Mouse (Mus musculus) hindbrain, embryonic 15.5 days (tissue): ENCODE measurements around the gene Foxn3. TPM values are rescaled to one million over a fixed set of nuclear protein-coding genes. Genes with fewer than 3 reads are reported as not detected.

Source experiments
- ATAC-seq: fragments of 200-750 bp; cut with Nextera tagmentation; 2 replicates; pipeline ENCODE4 v1.8.0; 2017; ENCODE audit warnings: low read depth, moderate number of reproducible peaks, moderate TSS enrichment; ENCODE audit not compliant: low FRiP score
- H3K27ac ChIP-seq: fragments of 300-500 bp; sonication (generic); replicated peaks from 2 replicates; pipeline ENCODE4 v1.5.1; 2015; ENCODE audit warnings: mild to moderate bottlenecking, inconsistent platforms
- H3K27me3 ChIP-seq: fragments of 300-500 bp; sonication (generic); 2 replicates; pipeline ENCODE4 v1.6.1; 2015; ENCODE audit warnings: control low read depth, inconsistent platforms
- H3K36me3 ChIP-seq: fragments of 300-500 bp; sonication (generic); 2 replicates; pipeline ENCODE4 v1.6.1; 2015; ENCODE audit warnings: control low read depth, inconsistent platforms
- H3K4me1 ChIP-seq: fragments of 300-500 bp; sonication (generic); replicated peaks from 2 replicates; pipeline ENCODE4 v1.6.1; 2015; ENCODE audit warnings: control low read depth, inconsistent platforms
- H3K4me2 ChIP-seq: fragments of 300-500 bp; sonication (generic); 2 replicates; pipeline ENCODE4 v1.6.1; 2015; ENCODE audit warnings: moderate library complexity, mild to moderate bottlenecking, inconsistent platforms
- H3K4me3 ChIP-seq: fragments of 300-500 bp; sonication (generic); 2 replicates; pipeline ENCODE4 v1.5.1; 2015; ENCODE audit warnings: mild to moderate bottlenecking, inconsistent platforms
- H3K9ac ChIP-seq: fragments of 300-500 bp; sonication (generic); 2 replicates; pipeline ENCODE4 v1.6.1; 2015; ENCODE audit warnings: inconsistent platforms
- H3K9me3 ChIP-seq: fragments of 300-500 bp; sonication (generic); 2 replicates; pipeline ENCODE4 v1.6.1; 2016; ENCODE audit warnings: control low read depth, inconsistent platforms
- WGBS: fragments of 180-500 bp; shearing (Covaris S2); methylation state at CpG from one replicate; pipeline ENCODE4 v1.1.7; 2015; 5-methylcytosine and 5-hydroxymethylcytosine counted together
- polyA plus RNA-seq: library from polyadenylated mRNA; unstranded; fragments of >200 nt; fragmentation: Nextera tagmentation; extraction: Ambion mirVana; gene quantifications from 2 replicates; pipeline ENCODE4 v1.2.1, GENCODE M21; 2015

The Foxn3 gene
- polyA plus RNA-seq, 1 experiment from 2014 or later, result 78.1 TPM

- H3K9me3 ChIP-seq, result no peaks in the 10 kb centered on the region
- no peak overlapping the region for H3K4me2 ChIP-seq
- H3K27me3 ChIP-seq, result no peaks in the 10 kb centered on the region
- H3K27ac ChIP-seq, result no peak overlapping the region
- H3K36me3 ChIP-seq, result no peaks in the 10 kb centered on the region
- H3K9ac ChIP-seq, result no peak overlapping the region
- 85% methylated on average over 9 of the region's 9 CpGs for WGBS
- no peak overlapping the region for H3K4me3 ChIP-seq
- ATAC-seq, result no peak
- peaks cover 20% of the 10 kb centered on the region for H3K4me1 ChIP-seq
These were observed 213.8 kb downstream of the Foxn3 start for GRCm38 (mm10) chr12:99349650-99349997.

GRCm38 (mm10) chr12:99348940-99349649 lies 214.3 kb downstream of the Foxn3 start:
- H3K9ac ChIP-seq, result no peak overlapping the region
- no peaks in the 10 kb centered on the region for H3K36me3 ChIP-seq
- peaks cover 24% of the 10 kb centered on the region for H3K4me1 ChIP-seq
- H3K4me2 ChIP-seq, result no peak overlapping the region
- WGBS, result 64% methylated on average over 10 of the region's 10 CpGs
- H3K27me3 ChIP-seq, result no peaks in the 10 kb centered on the region
- H3K9me3 ChIP-seq, result no peaks in the 10 kb centered on the region
- H3K27ac ChIP-seq, result no peak overlapping the region
- H3K4me3 ChIP-seq, result no peak overlapping the region
- ATAC-seq, result no peak

DNA sequence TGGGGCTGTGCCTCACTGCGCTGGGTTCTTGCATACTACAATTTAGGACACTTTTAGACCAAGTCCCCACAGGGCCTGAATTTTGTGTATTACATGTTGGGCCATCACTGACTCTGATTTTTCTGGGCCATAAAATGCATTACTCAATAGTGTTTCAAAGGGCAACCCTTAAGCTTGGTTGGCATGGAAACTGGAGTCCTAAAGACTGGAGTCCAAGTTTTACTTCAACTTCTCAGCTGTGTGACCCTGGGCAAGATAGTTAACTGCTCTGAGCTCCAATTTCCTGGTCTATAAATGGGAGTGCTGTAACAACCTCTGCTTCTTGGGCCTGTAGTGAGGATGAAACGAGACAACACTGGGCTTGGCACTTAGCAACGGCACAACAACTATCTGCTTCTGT lies 215.9 kb downstream of the Foxn3 start:
- Histone ChIP-seq H3K9me3 (no peaks in the 10 kb centered on the region), H3K36me3 (no peaks in the 10 kb centered on the region), H3K4me1 (peaks cover 21% of the 10 kb centered on the region), H3K27ac (no peak overlapping the region), H3K4me3 (no peak overlapping the region), H3K9ac (no peak overlapping the region), H3K4me2 (no peak overlapping the region), H3K27me3 (no peaks in the 10 kb centered on the region)
- no peak for ATAC-seq
- 60% methylated on average over 3 of the region's 3 CpGs for WGBS

DNA sequence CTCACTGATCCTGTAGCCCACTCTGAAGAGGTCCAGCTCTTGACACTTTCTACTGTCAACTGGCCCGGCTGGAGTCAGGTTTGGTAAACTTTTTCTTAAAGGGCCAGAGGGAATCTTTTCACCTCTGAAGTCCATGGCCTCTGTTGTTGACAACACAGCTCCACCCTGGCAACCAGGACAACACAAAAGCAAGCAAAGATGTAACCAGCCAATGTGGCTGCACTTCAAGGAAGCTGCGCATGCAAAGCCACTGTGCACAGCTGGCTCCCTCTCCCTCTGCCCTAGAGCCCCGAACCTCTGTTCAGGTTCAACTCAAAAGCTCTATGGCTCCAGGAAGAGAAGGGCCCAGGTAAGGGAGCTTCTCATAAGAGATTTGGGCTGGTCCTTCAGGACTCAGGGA lies 216.4 kb downstream of the Foxn3 start:
- Histone ChIP-seq H3K27ac (no peak overlapping the region), H3K36me3 (no peaks in the 10 kb centered on the region), H3K9me3 (no peaks in the 10 kb centered on the region), H3K9ac (no peak overlapping the region), H3K27me3 (no peaks in the 10 kb centered on the region), H3K4me2 (no peak overlapping the region), H3K4me3 (no peak overlapping the region), H3K4me1 (peaks cover 26% of the 10 kb centered on the region)
- ATAC-seq, result no peak
- WGBS, result 65% methylated on average over 3 of the region's 3 CpGs

DNA sequence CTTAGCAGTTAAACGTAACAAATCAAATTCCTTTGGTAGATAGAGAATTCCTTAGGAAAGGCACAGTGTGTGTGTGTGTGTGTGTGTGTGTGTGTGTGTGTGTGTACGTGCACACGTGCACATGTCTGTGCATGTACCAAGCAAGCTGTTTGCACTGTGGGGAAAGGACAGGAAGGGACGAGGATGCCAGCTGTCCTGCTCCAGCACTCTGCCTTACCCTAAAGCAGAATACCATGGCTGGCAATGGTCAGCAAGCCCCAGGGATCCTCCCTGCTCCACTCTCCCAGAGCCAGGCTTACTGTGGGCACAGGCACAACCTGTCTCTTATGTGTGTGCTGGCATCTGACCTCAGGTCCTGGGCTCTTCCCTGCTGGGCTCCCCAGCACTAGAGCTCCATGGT lies 218.1 kb downstream of the Foxn3 start:
- 61% methylated on average over 4 of the region's 4 CpGs for WGBS
- Histone ChIP-seq H3K36me3 (no peaks in the 10 kb centered on the region), H3K9me3 (no peaks in the 10 kb centered on the region), H3K4me1 (peaks cover 43% of the 10 kb centered on the region), H3K9ac (no peak overlapping the region), H3K4me3 (no peak overlapping the region), H3K27me3 (no peaks in the 10 kb centered on the region), H3K27ac (no peak overlapping the region), H3K4me2 (no peak overlapping the region)
- no peak for ATAC-seq

DNA sequence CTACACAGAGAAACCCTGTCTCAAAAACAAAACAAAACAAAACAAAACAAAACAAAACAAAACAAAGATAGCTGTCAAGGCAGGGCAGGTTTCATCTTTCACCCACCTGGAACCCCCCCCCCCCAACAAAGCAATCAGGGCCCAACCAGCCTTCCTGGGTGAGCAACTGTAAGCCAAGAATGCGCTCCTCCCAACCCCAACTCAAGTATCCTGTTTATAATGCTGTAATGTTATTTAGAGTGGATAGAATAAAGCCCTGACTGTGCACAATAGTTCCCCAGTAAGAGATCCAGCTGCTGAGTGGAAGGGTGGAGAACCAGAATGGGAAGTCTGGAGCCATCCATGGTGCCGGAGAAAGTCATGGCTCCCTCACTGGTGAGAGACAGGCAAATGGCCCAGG lies 220.0 kb downstream of the Foxn3 start:
- H3K9ac ChIP-seq, result no peak overlapping the region
- H3K9me3 ChIP-seq, result no peaks in the 10 kb centered on the region
- no peak overlapping the region for H3K4me3 ChIP-seq
- H3K36me3 ChIP-seq, result no peaks in the 10 kb centered on the region
- H3K4me2 ChIP-seq, result no peak overlapping the region
- no peak overlapping the region for H3K27ac ChIP-seq
- peaks cover 51% of the 10 kb centered on the region for H3K4me1 ChIP-seq
- ATAC-seq, result no peak
- no peaks in the 10 kb centered on the region for H3K27me3 ChIP-seq
- 98% methylated on average over 2 of the region's 2 CpGs for WGBS

DNA sequence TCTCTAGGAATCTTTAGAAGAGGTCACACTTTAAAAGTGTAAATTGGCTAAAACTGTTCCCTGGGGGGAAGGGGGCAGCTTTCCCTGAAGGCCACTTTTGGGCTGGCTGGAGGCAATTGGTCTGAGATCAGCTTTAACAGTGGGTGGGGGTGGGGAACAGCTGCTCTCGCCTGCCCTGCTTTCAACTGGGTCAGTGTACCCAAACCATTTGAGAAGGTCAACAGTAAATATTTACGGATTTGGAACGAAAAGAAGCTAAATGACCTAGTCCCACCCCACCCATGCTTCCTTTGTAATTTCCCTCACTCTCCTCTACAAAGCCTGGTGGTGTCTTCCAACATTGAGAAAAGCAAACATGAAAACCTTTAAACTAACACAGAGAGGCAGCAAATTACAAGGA lies 221.2 kb downstream of the Foxn3 start:
- Histone ChIP-seq H3K9ac (no peak overlapping the region), H3K27me3 (no peaks in the 10 kb centered on the region), H3K4me1 (peaks cover 55% of the 10 kb centered on the region), H3K4me2 (no peak overlapping the region), H3K36me3 (no peaks in the 10 kb centered on the region), H3K27ac (0 out of 2 replicates have a peak overlapping the region, but pooled peaks have one; percentile 17), H3K4me3 (no peak overlapping the region), H3K9me3 (no peaks in the 10 kb centered on the region)
- no peak for ATAC-seq
- 11% methylated on average over 3 of the region's 3 CpGs for WGBS

DNA sequence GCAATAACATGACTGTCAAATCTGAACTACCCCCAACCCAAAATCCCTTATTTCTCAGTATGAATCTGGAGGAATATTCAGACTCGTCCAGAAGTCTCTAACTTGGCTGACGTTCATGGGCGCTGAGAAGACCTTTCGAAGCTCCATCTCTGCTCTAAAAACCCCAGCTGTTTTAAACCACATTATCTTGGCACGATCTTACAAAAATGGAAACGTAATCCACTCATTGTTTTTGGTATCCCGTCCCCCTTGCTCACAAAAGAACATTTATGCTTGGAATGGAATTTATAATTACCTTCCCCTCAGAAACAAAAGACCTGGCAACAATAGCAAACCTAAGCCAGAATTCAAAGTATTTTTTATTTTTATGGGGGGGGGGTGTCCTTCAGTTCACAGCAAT lies 221.6 kb downstream of the Foxn3 start:
- WGBS, result 25% methylated on average over 7 of the region's 7 CpGs
- Histone ChIP-seq H3K9me3 (no peaks in the 10 kb centered on the region), H3K4me2 (no peak overlapping the region), H3K4me3 (no peak overlapping the region), H3K27me3 (no peaks in the 10 kb centered on the region), H3K27ac (peak overlapping the region; percentile 83), H3K4me1 (peaks cover 59% of the 10 kb centered on the region), H3K36me3 (no peaks in the 10 kb centered on the region), H3K9ac (no peak overlapping the region)
- no peak for ATAC-seq

DNA sequence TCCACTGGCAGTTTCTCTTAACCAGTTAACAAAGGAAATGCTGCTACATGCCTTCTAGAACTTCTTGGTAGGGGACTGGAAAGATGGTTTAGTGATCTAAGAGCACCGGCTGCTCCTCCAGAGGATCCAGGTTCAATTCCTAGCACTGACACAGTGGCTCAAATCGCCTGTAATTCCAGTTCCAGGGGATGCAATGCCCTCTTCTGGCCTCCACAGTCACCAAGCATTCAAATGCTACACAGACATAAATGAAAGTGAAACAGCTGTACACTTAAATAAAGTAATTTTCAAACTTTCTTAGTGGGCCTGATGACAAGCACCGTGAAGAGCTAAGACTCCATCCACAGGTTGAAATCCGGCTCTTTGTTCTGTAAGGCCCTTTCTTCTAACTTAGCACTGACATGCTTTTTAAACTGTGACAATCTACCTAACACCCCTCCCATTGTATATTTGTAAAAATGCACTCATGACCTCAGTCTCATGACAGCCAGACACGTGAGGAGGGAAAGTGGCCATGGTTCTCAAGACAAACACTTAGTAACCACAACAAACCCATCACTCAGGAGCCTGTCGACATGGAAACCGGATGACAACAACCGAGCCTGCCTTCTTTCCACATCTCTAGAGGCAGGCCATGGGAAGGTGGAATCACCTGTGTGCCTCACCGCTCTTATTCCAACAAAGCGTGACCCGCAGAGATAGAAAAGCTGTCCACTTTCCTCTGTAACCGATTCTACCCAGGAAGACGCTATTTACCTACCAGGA lies 222.8 kb downstream of the Foxn3 start:
- 56% methylated on average over 13 of the region's 13 CpGs for WGBS
- peak overlapping the region; percentile 32 for H3K4me2 ChIP-seq
- ATAC-seq, result no peak
- H3K27ac ChIP-seq, result peak overlapping the region; percentile 83
- peaks cover 71% of the 10 kb centered on the region for H3K4me1 ChIP-seq
- H3K9ac ChIP-seq, result no peak overlapping the region
- no peaks in the 10 kb centered on the region for H3K27me3 ChIP-seq
- no peak overlapping the region for H3K4me3 ChIP-seq
- H3K9me3 ChIP-seq, result no peaks in the 10 kb centered on the region
- H3K36me3 ChIP-seq, result no peaks in the 10 kb centered on the region

GRCm38 (mm10) chr12:99339640-99340325 lies 223.6 kb downstream of the Foxn3 start:
- Histone ChIP-seq H3K27ac (peak overlapping the region; percentile 83), H3K9me3 (no peaks in the 10 kb centered on the region), H3K4me3 (no peak overlapping the region), H3K36me3 (no peaks in the 10 kb centered on the region), H3K27me3 (no peaks in the 10 kb centered on the region), H3K4me1 (peaks cover 79% of the 10 kb centered on the region), H3K4me2 (peak overlapping the region; percentile 32), H3K9ac (no peak overlapping the region)
- peak; percentile 94 for ATAC-seq
- 16% methylated on average over 11 of the region's 11 CpGs for WGBS

DNA sequence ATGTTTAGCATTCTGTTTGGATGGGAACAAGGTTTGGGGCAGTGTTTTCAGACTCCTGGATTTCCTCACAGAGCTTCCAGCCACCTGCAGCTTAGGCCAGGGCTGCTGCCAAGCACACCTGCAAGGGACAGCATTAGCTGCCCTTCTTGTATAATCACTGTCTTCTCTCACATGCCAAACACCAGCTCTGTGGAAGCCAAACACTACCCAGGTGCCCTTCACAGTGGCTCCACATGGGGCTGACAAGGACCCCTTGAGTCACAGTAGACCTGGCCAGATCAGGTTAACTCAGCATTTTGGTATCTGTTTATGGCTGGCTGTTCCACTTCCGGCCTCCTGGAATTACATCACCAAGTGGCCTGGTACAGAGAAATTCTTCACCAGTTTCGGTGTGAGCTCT lies 224.6 kb downstream of the Foxn3 start:
- no peak overlapping the region for H3K4me3 ChIP-seq
- ATAC-seq, result no peak
- H3K4me1 ChIP-seq, result peaks cover 85% of the 10 kb centered on the region
- H3K27me3 ChIP-seq, result no peaks in the 10 kb centered on the region
- no peak overlapping the region for H3K4me2 ChIP-seq
- no peaks in the 10 kb centered on the region for H3K9me3 ChIP-seq
- 85% methylated on average over 2 of the region's 2 CpGs for WGBS
- no peaks in the 10 kb centered on the region for H3K36me3 ChIP-seq
- peak overlapping the region; percentile 83 for H3K27ac ChIP-seq
- H3K9ac ChIP-seq, result no peak overlapping the region

- no peaks in the 10 kb centered on the region for H3K9me3 ChIP-seq
- H3K27ac ChIP-seq, result peak overlapping the region; percentile 56
- H3K4me3 ChIP-seq, result no peak overlapping the region
- no peak for ATAC-seq
- no peak overlapping the region for H3K9ac ChIP-seq
- H3K4me2 ChIP-seq, result no peak overlapping the region
- H3K36me3 ChIP-seq, result no peaks in the 10 kb centered on the region
- WGBS, result 93% methylated on average over 3 of the region's 3 CpGs
- H3K4me1 ChIP-seq, result peaks cover 92% of the 10 kb centered on the region
- H3K27me3 ChIP-seq, result no peaks in the 10 kb centered on the region
These were observed 226.3 kb downstream of the Foxn3 start for GRCm38 (mm10) chr12:99337171-99337435.
